Mouse (Mus musculus) midbrain, embryonic 16.5 days (tissue): Measurements from ENCODE around the gene Dennd5b. TPM values are rescaled to one million over a fixed set of nuclear protein-coding genes. Genes with fewer than 3 reads are reported as not detected.

Experiments used
- ATAC-seq: fragments of 200-750 bp; cut with Nextera tagmentation; 2 replicates; pipeline ENCODE4 v1.8.0; 2017; ENCODE audit warnings: moderate TSS enrichment
- H3K27ac ChIP-seq: fragments of 300-500 bp; sonication (generic); 2 replicates; pipeline ENCODE4 v1.5.1; 2014; ENCODE audit warnings: mild to moderate bottlenecking, low read length, mixed read lengths
- H3K27me3 ChIP-seq: fragments of 300-500 bp; sonication (generic); 2 replicates; pipeline ENCODE4 v1.6.1; 2014; ENCODE audit warnings: low read depth, low read length, mixed read lengths; ENCODE audit not compliant: control insufficient read depth, insufficient read depth
- H3K36me3 ChIP-seq: fragments of 300-500 bp; sonication (generic); 2 replicates; pipeline ENCODE4 v1.6.1; 2014; ENCODE audit warnings: mild to moderate bottlenecking, low read length, moderate library complexity, mixed read lengths; ENCODE audit not compliant: control insufficient read depth, insufficient read depth
- H3K4me1 ChIP-seq: fragments of 300-500 bp; sonication (generic); 2 replicates; pipeline ENCODE4 v1.6.1; 2014; ENCODE audit warnings: mild to moderate bottlenecking, low read length, mixed read lengths; ENCODE audit not compliant: control insufficient read depth, insufficient read depth
- H3K4me2 ChIP-seq: fragments of 300-500 bp; sonication (generic); 2 replicates; pipeline ENCODE4 v1.6.1; 2014; ENCODE audit warnings: mild to moderate bottlenecking, low read length, mixed read lengths
- H3K4me3 ChIP-seq: fragments of 300-500 bp; sonication (generic); 2 replicates; pipeline ENCODE4 v1.5.1; 2014; ENCODE audit warnings: low read depth, mild to moderate bottlenecking, low read length, moderate library complexity, mixed read lengths
- H3K9ac ChIP-seq: fragments of 300-500 bp; sonication (generic); 2 replicates; pipeline ENCODE4 v1.6.1; 2014; ENCODE audit warnings: low read depth, low read length, mixed read lengths
- H3K9me3 ChIP-seq: fragments of 300-500 bp; sonication (generic); replicated peaks from 2 replicates; pipeline ENCODE4 v1.6.1; 2014; ENCODE audit warnings: mild to moderate bottlenecking, low read length, mixed read lengths; ENCODE audit not compliant: control insufficient read depth, poor library complexity, severe bottlenecking
- WGBS: fragments of 180-500 bp; shearing (Covaris S2); extraction: QIAGEN DNeasy Blood & Tissue Kit; methylation state at CpG from one replicate; pipeline ENCODE4 v1.1.7; 2014; 5-methylcytosine and 5-hydroxymethylcytosine counted together
- polyA plus RNA-seq: library from polyadenylated mRNA; unstranded; fragments of >200 nt; fragmentation: Nextera tagmentation; extraction: Ambion mirVana; gene quantifications from 2 replicates; pipeline ENCODE4 v1.2.1, GENCODE M21; 2015

Dennd5b gene
- polyA plus RNA-seq, 1 experiment from 2014 or later = 15.1 TPM

GRCm38 (mm10) chr6:149057947-149058391 lies 43.5 kb downstream of the Dennd5b start:
- Histone ChIP-seq H3K4me3 (no peak overlapping the region), H3K9ac (no peak overlapping the region), H3K36me3 (no peaks in the 10 kb centered on the region), H3K27ac (no peak overlapping the region), H3K9me3 (no peaks in the 10 kb centered on the region), H3K4me1 (no peaks in the 10 kb centered on the region), H3K27me3 (no peaks in the 10 kb centered on the region), H3K4me2 (no peak overlapping the region)
- ATAC-seq = no peak
- WGBS = 53% methylated on average over 3 of the region's 3 CpGs

- Histone ChIP-seq H3K4me3 (no peak overlapping the region), H3K9ac (no peak overlapping the region), H3K9me3 (no peaks in the 10 kb centered on the region), H3K4me2 (no peak overlapping the region), H3K27me3 (no peaks in the 10 kb centered on the region), H3K27ac (no peak overlapping the region), H3K4me1 (no peaks in the 10 kb centered on the region), H3K36me3 (no peaks in the 10 kb centered on the region)
- ATAC-seq = no peak
- 87% methylated on average over 2 of the region's 2 CpGs for WGBS
Observed at GRCm38 (mm10) chr6:149054780-149055179, 46.7 kb downstream of the Dennd5b start.

GRCm38 (mm10) chr6:149050978-149051723 lies 50.3 kb downstream of the Dennd5b start:
- H3K36me3 ChIP-seq = no peaks in the 10 kb centered on the region
- no peak overlapping the region for H3K9ac ChIP-seq
- no peaks in the 10 kb centered on the region for H3K4me1 ChIP-seq
- ATAC-seq = no peak
- H3K27me3 ChIP-seq = no peaks in the 10 kb centered on the region
- H3K4me2 ChIP-seq = no peak overlapping the region
- 87% methylated on average over 4 of the region's 4 CpGs for WGBS
- no peak overlapping the region for H3K27ac ChIP-seq
- no peak overlapping the region for H3K4me3 ChIP-seq
- H3K9me3 ChIP-seq = no peaks in the 10 kb centered on the region

DNA sequence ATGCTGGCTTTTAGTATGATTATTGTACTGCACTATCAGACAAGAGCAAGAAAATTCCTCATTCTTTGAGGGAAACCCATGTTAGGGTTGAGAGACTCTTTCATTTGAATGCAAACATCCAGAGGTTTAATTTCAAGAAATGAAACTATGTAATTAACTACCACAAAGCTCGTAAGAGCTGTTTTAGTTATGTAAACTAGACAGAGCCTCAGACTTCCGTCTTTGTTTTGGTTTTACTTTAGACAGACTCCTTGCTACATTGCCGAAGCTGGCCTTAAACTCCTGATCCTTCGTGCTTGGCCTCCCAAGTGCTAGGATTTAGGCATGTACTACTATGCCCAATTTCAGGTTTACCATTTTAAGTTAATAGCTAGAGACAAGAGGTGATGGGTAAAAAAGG lies 61.4 kb downstream of the Dennd5b start:
- no peak for ATAC-seq
- WGBS = 81% methylated on average over 4 of the region's 4 CpGs
- no peaks in the 10 kb centered on the region for H3K36me3 ChIP-seq
- no peaks in the 10 kb centered on the region for H3K27me3 ChIP-seq
- H3K4me1 ChIP-seq = no peaks in the 10 kb centered on the region
- no peak overlapping the region for H3K4me3 ChIP-seq
- no peak overlapping the region for H3K27ac ChIP-seq
- no peaks in the 10 kb centered on the region for H3K9me3 ChIP-seq
- no peak overlapping the region for H3K9ac ChIP-seq
- no peak overlapping the region for H3K4me2 ChIP-seq

GRCm38 (mm10) chr6:149032198-149032597 lies 69.3 kb downstream of the Dennd5b start:
- no peak overlapping the region for H3K4me3 ChIP-seq
- no peak overlapping the region for H3K4me2 ChIP-seq
- ATAC-seq = no peak
- H3K9me3 ChIP-seq = no peaks in the 10 kb centered on the region
- 90% methylated on average over 5 of the region's 5 CpGs for WGBS
- H3K27me3 ChIP-seq = no peaks in the 10 kb centered on the region
- no peak overlapping the region for H3K9ac ChIP-seq
- no peak overlapping the region for H3K27ac ChIP-seq
- peaks cover under 1% of the 10 kb centered on the region for H3K36me3 ChIP-seq
- H3K4me1 ChIP-seq = no peaks in the 10 kb centered on the region

DNA sequence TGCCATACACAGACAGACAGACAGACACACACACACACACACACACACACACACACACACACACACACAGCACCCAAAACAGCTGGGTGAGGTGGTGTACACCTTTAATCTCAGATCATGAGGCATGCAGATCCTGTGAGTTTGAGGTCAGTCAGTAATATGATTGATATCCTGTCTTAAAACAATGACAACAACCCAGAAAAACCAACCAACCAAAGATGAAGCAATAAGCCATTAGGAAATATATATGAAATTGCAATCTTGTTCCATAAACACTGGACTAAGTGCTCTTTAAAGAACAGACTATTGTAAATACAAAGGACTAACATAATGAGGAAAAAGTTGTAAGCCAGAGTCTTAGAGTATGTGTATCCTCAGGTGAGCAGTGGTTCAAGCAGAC lies 70.1 kb downstream of the Dennd5b start:
- Histone ChIP-seq H3K9me3 (no peaks in the 10 kb centered on the region), H3K9ac (no peak overlapping the region), H3K4me3 (no peak overlapping the region), H3K27me3 (no peaks in the 10 kb centered on the region), H3K4me2 (no peak overlapping the region), H3K27ac (no peak overlapping the region), H3K36me3 (peaks cover 3% of the 10 kb centered on the region), H3K4me1 (no peaks in the 10 kb centered on the region)
- no peak for ATAC-seq

DNA sequence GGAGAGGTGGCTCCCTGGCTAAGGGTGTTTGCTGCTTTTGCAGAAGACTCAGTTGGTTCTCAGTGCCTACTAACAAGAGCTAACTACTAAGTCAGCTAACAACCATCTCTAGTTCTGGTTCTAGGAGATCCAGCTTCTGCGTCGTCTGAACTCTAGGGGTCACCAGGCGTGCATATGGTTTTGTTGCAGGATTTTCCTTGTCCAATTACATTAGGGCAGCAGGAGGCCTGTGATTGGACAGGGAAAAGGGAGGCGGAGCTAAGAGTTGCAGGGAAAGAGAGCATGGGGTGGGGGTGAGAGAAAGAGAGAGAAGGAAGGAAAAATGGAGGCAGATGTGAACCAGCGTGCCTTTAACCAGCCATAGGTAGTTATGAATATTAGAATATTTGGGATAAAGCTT lies 83.0 kb downstream of the Dennd5b start:
- H3K9me3 ChIP-seq = no peaks in the 10 kb centered on the region
- H3K36me3 ChIP-seq = peaks cover 12% of the 10 kb centered on the region; the same call in 1 of the 2 replicates
- no peaks in the 10 kb centered on the region for H3K4me1 ChIP-seq
- H3K9ac ChIP-seq = no peak overlapping the region
- WGBS = 88% methylated on average over 5 of the region's 5 CpGs
- no peak overlapping the region for H3K4me2 ChIP-seq
- H3K27ac ChIP-seq = no peak overlapping the region
- no peaks in the 10 kb centered on the region for H3K27me3 ChIP-seq
- ATAC-seq = no peak
- H3K4me3 ChIP-seq = no peak overlapping the region

DNA sequence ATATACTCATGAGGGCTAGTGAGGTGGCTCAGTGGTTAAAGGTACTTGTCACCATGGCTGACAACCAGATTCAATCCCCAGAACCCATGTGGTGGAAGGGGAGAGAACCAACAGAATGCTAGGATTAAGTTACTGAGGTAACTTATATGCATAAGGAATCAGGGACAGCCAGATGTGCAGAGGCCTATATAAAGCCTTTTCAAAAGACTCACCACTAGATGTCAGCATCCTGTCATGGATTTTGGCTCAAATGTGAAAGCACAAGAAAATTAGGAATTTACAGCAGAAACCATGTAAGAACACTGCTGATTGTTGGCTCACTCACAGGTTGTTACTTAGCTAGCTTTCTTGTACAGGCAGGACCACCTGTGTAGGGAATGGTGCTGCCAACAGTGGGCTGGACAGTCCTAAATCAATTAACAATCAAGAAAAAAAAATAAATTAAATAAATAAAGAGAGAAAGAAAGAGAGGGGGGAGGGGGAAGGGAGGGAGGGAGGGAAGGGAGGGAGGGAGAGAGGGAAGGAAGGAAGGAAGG lies 90.6 kb downstream of the Dennd5b start:
- H3K36me3 ChIP-seq = peaks cover 25% of the 10 kb centered on the region
- H3K4me2 ChIP-seq = no peak overlapping the region
- peak; percentile 56 for ATAC-seq

DNA sequence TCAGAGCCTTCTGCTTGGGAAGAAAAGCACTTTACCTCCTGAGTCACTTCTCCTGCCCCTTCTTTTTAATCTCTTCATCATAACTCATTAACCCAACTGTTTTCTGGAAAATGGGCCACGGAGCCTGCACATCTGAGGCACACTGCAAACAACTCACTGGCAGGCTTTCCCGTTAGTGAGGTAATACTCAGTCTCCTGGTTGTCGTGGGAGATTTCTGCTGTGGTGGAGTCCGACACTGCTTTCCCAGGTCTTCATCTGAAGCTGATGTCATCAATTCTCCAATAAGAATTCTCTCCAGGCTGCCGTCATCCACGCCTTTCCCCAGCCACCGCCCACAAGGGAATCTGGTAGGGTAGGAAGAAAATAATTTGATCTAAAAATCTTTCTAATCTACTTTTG lies 96.5 kb downstream of the Dennd5b start:
- Histone ChIP-seq H3K4me1 (no peaks in the 10 kb centered on the region), H3K9ac (no peak overlapping the region), H3K4me2 (no peak overlapping the region), H3K27me3 (no peaks in the 10 kb centered on the region), H3K27ac (no peak overlapping the region), H3K4me3 (no peak overlapping the region), H3K9me3 (no peaks in the 10 kb centered on the region), H3K36me3 (peaks cover 38% of the 10 kb centered on the region)
- WGBS = 87% methylated on average over 7 of the region's 7 CpGs
- no peak for ATAC-seq

More for the DNA sequence above, 90.6 kb downstream of the Dennd5b start:
- Histone ChIP-seq H3K9me3 (no peaks in the 10 kb centered on the region), H3K27me3 (no peaks in the 10 kb centered on the region), H3K9ac (no peak overlapping the region), H3K4me3 (no peak overlapping the region), H3K4me1 (no peaks in the 10 kb centered on the region), H3K27ac (no peak overlapping the region)
